Mouse (Mus musculus): ENCODE measurements around the gene Lyzl4.
A peak's percentile ranks its signal among the peaks of the same experiment; 100 is the strongest.

Gene Lyzl4

GRCm38 (mm10) chr9:121632891-121633290, 9.0 kb downstream of the Lyzl4 start:
- H3K36me3 ChIP-seq (ENCODE audit: control insufficient read depth, insufficient read depth, low read length, poor library complexity, severe bottlenecking), result no peaks in the 10 kb centered on the region
- no peak for DNase-seq (ENCODE audit: low read depth, low spot score)

GRCm38 (mm10) chr9:121631946-121632345, 9.9 kb downstream of the Lyzl4 start:
- Histone ChIP-seq H3K27me3 (ENCODE audit: control insufficient read depth, insufficient read depth, low read length, poor library complexity, severe bottlenecking) (no peaks in the 10 kb centered on the region), H3K36me3 (ENCODE audit: control insufficient read depth, insufficient read depth, low read length, poor library complexity, severe bottlenecking) (no peaks in the 10 kb centered on the region)
- no peak for DNase-seq (ENCODE audit: low read depth, low spot score)

More at GRCm38 (mm10) chr9:121632891-121633290, 9.0 kb downstream of the Lyzl4 start:
- no peaks in the 10 kb centered on the region for H3K27me3 ChIP-seq (ENCODE audit: control insufficient read depth, insufficient read depth, low read length, poor library complexity, severe bottlenecking)

- no peak for DNase-seq (ENCODE audit: low read depth, low spot score)
- H3K27me3 ChIP-seq (ENCODE audit: control insufficient read depth, insufficient read depth, low read length, poor library complexity, severe bottlenecking), result no peaks in the 10 kb centered on the region
- no peaks in the 10 kb centered on the region for H3K36me3 ChIP-seq (ENCODE audit: control insufficient read depth, insufficient read depth, low read length, poor library complexity, severe bottlenecking)
Measured at GRCm38 (mm10) chr9:121630627-121631026, 11.3 kb downstream of the Lyzl4 start.

GRCm38 (mm10) chr9:121624920-121625319, 17.0 kb downstream of the Lyzl4 start:
- no peak for DNase-seq (ENCODE audit: low read depth, low spot score)
- Histone ChIP-seq H3K36me3 (ENCODE audit: control insufficient read depth, insufficient read depth, low read length, poor library complexity, severe bottlenecking) (no peaks in the 10 kb centered on the region), H3K27me3 (ENCODE audit: control insufficient read depth, insufficient read depth, low read length, poor library complexity, severe bottlenecking) (no peaks in the 10 kb centered on the region)

- Histone ChIP-seq H3K36me3 (ENCODE audit: control insufficient read depth, insufficient read depth, low read length, poor library complexity, severe bottlenecking) (no peaks in the 10 kb centered on the region), H3K27me3 (ENCODE audit: control insufficient read depth, insufficient read depth, low read length, poor library complexity, severe bottlenecking) (no peaks in the 10 kb centered on the region)
- no peak for DNase-seq (ENCODE audit: low read depth, low spot score)
Measured at GRCm38 (mm10) chr9:121623235-121623634, 18.7 kb downstream of the Lyzl4 start.

- Histone ChIP-seq H3K36me3 (ENCODE audit: control insufficient read depth, insufficient read depth, low read length, poor library complexity, severe bottlenecking) (no peaks in the 10 kb centered on the region; the same call in 1 of the 2 replicates), H3K27me3 (ENCODE audit: control insufficient read depth, insufficient read depth, low read length, poor library complexity, severe bottlenecking) (no peaks in the 10 kb centered on the region)
- DNase-seq (ENCODE audit: low read depth, low spot score), result no peak
Measured at GRCm38 (mm10) chr9:121619441-121619840, 22.5 kb downstream of the Lyzl4 start.

GRCm38 (mm10) chr9:121616471-121616870, 25.4 kb downstream of the Lyzl4 start:
- H3K27me3 ChIP-seq (ENCODE audit: control insufficient read depth, insufficient read depth, low read length, poor library complexity, severe bottlenecking), result no peaks in the 10 kb centered on the region
- DNase-seq (ENCODE audit: low read depth, low spot score), result peak; percentile 36
- H3K36me3 ChIP-seq (ENCODE audit: control insufficient read depth, insufficient read depth, low read length, poor library complexity, severe bottlenecking), result no peaks in the 10 kb centered on the region; the same call in 1 of the 2 replicates

- H3K36me3 ChIP-seq (ENCODE audit: control insufficient read depth, insufficient read depth, low read length, poor library complexity, severe bottlenecking), result no peaks in the 10 kb centered on the region; the same call in 1 of the 2 replicates
- no peaks in the 10 kb centered on the region for H3K27me3 ChIP-seq (ENCODE audit: control insufficient read depth, insufficient read depth, low read length, poor library complexity, severe bottlenecking)
- DNase-seq (ENCODE audit: low read depth, low spot score), result no peak
Measured at GRCm38 (mm10) chr9:121614241-121614757, 27.6 kb downstream of the Lyzl4 start.

- DNase-seq (ENCODE audit: low read depth, low spot score), result no peak
- H3K27me3 ChIP-seq (ENCODE audit: control insufficient read depth, insufficient read depth, low read length, poor library complexity, severe bottlenecking), result no peaks in the 10 kb centered on the region
- no peaks in the 10 kb centered on the region; the same call in 1 of the 2 replicates for H3K36me3 ChIP-seq (ENCODE audit: control insufficient read depth, insufficient read depth, low read length, poor library complexity, severe bottlenecking)
Measured at GRCm38 (mm10) chr9:121613192-121613591, 28.7 kb downstream of the Lyzl4 start.

- DNase-seq (ENCODE audit: low read depth, low spot score), result no peak
- Histone ChIP-seq H3K27me3 (ENCODE audit: control insufficient read depth, insufficient read depth, low read length, poor library complexity, severe bottlenecking) (no peaks in the 10 kb centered on the region), H3K36me3 (ENCODE audit: control insufficient read depth, insufficient read depth, low read length, poor library complexity, severe bottlenecking) (no peaks in the 10 kb centered on the region)
Measured at GRCm38 (mm10) chr9:121609381-121609780, 32.5 kb downstream of the Lyzl4 start.

- Histone ChIP-seq H3K36me3 (ENCODE audit: control insufficient read depth, insufficient read depth, low read length, poor library complexity, severe bottlenecking) (no peaks in the 10 kb centered on the region), H3K27me3 (ENCODE audit: control insufficient read depth, insufficient read depth, low read length, poor library complexity, severe bottlenecking) (no peaks in the 10 kb centered on the region)
- DNase-seq (ENCODE audit: low read depth, low spot score), result no peak
Measured at GRCm38 (mm10) chr9:121606498-121607096, 35.3 kb downstream of the Lyzl4 start.

- DNase-seq (ENCODE audit: low read depth, low spot score), result peak; percentile 64
- Histone ChIP-seq H3K36me3 (ENCODE audit: control insufficient read depth, insufficient read depth, low read length, poor library complexity, severe bottlenecking) (no peaks in the 10 kb centered on the region), H3K27me3 (ENCODE audit: control insufficient read depth, insufficient read depth, low read length, poor library complexity, severe bottlenecking) (no peaks in the 10 kb centered on the region)
Measured at GRCm38 (mm10) chr9:121605414-121606278, 36.2 kb downstream of the Lyzl4 start.

- no peak for DNase-seq (ENCODE audit: low read depth, low spot score)
- Histone ChIP-seq H3K27me3 (ENCODE audit: control insufficient read depth, insufficient read depth, low read length, poor library complexity, severe bottlenecking) (no peaks in the 10 kb centered on the region), H3K36me3 (ENCODE audit: control insufficient read depth, insufficient read depth, low read length, poor library complexity, severe bottlenecking) (no peaks in the 10 kb centered on the region)
Measured at GRCm38 (mm10) chr9:121602381-121602780, 39.5 kb downstream of the Lyzl4 start.

- Histone ChIP-seq H3K27me3 (ENCODE audit: control insufficient read depth, insufficient read depth, low read length, poor library complexity, severe bottlenecking) (no peaks in the 10 kb centered on the region), H3K36me3 (ENCODE audit: control insufficient read depth, insufficient read depth, low read length, poor library complexity, severe bottlenecking) (no peaks in the 10 kb centered on the region)
- no peak for DNase-seq (ENCODE audit: low read depth, low spot score)
Measured at GRCm38 (mm10) chr9:121600861-121601427, 41.0 kb downstream of the Lyzl4 start.

Measured in splenic B cell, adult 2 months (primary cell).